Mouse (Mus musculus) cortical plate, adult 2 months (tissue): ENCODE data around the gene Tppp. TPM values are rescaled to one million over a fixed set of nuclear protein-coding genes. Genes with fewer than 3 reads are reported as not detected.
"Not testable (repeated sequence)": the region's sequence is repeated elsewhere in the genome, so short reads cannot be mapped to it uniquely, and the experiment has no call there.

Experiments used
- H3K27ac ChIP-seq: fragments of 200-500 bp; 2 replicates; pipeline ENCODE4 v1.5.1; 2012; ENCODE audit warnings: low read length, control low read depth, inconsistent platforms; ENCODE audit not compliant: insufficient read depth
- H3K4me1 ChIP-seq: fragments of 200-500 bp; 2 replicates; pipeline ENCODE4 v1.6.1; 2011; ENCODE audit warnings: low read length; ENCODE audit not compliant: control insufficient read depth, insufficient read depth
- H3K4me3 ChIP-seq: fragments of 200-500 bp; 2 replicates; pipeline ENCODE4 v1.5.1; 2011; ENCODE audit warnings: mild to moderate bottlenecking, low read length, control low read depth; ENCODE audit not compliant: insufficient read depth
- CTCF ChIP-seq: fragments of 200-500 bp; IDR thresholded peaks from 2 replicates; pipeline ENCODE4 v1.5.1; 2011; ENCODE audit warnings: mild to moderate bottlenecking, control low read depth, low read length; ENCODE audit not compliant: insufficient read depth; ENCODE audit errors: extremely low read depth
- POLR2A ChIP-seq: fragments of 200-500 bp; IDR thresholded peaks from 2 replicates; pipeline ENCODE4 v1.6.1; 2011; ENCODE audit warnings: mild to moderate bottlenecking, low read length, control low read depth; ENCODE audit not compliant: insufficient read depth; ENCODE audit errors: extremely low read depth
- polyA plus RNA-seq: library from polyadenylated mRNA; depleted of rRNA; stranded (reverse); fragments of >200 nt; gene quantifications from 2 replicates; pipeline ENCODE4 v1.2.3, GENCODE M21; 2012

The Tppp gene
- polyA plus RNA-seq, 1 experiment = 382 TPM

DNA sequence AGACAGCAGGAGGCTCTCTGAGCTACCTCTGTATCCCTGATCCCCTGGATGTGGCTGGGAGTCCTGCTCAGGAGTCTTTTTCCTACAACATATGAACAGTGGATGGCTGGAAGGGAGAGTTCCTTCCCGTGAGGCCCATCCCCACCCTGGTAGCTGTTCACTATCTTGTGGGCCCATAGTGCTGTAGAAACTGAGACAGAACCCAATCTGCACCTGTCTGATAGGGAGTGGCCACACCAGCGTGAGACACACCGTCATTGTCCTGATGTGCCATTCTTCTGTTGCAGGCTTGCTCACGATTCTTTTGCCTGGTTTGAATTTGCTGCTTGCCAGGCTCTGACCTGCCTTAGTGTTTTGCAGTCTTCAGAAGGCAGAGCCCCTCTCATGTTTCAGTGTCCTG, 8.2 kb downstream of the Tppp start:
- TF ChIP-seq POLR2A (no peak), CTCF (no peak)
- H3K4me1 ChIP-seq = peaks cover 12% of the 10 kb centered on the region; the same call in 1 of the 2 replicates
- no peak overlapping the region for H3K27ac ChIP-seq

DNA sequence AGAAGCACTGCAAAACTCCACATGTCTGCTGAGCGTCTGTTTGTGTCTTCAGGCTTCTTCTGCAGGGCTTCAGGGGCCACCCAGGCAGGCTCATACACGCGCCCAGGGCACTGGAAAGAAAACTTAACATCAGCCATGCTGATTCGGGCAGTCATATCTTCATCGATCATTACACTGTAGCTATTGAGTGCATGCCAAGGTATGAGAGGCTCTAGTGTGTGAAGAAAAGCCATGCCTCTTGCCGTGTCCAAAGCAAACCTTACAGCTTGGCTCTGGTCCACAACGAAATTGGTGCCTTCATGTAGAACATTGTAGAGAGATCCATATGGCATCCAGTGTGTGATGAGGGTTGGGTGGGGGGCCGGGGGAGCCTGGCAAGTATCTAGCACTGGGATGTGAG, 9.8 kb downstream of the Tppp start:
- not testable (repeated sequence) for H3K27ac ChIP-seq, H3K4me3 ChIP-seq
- H3K4me1 ChIP-seq = peaks cover 14% of the 10 kb centered on the region; the same call in 1 of the 2 replicates

More for the DNA sequence above, 8.2 kb downstream of the Tppp start:
- no peak overlapping the region for H3K4me3 ChIP-seq

DNA sequence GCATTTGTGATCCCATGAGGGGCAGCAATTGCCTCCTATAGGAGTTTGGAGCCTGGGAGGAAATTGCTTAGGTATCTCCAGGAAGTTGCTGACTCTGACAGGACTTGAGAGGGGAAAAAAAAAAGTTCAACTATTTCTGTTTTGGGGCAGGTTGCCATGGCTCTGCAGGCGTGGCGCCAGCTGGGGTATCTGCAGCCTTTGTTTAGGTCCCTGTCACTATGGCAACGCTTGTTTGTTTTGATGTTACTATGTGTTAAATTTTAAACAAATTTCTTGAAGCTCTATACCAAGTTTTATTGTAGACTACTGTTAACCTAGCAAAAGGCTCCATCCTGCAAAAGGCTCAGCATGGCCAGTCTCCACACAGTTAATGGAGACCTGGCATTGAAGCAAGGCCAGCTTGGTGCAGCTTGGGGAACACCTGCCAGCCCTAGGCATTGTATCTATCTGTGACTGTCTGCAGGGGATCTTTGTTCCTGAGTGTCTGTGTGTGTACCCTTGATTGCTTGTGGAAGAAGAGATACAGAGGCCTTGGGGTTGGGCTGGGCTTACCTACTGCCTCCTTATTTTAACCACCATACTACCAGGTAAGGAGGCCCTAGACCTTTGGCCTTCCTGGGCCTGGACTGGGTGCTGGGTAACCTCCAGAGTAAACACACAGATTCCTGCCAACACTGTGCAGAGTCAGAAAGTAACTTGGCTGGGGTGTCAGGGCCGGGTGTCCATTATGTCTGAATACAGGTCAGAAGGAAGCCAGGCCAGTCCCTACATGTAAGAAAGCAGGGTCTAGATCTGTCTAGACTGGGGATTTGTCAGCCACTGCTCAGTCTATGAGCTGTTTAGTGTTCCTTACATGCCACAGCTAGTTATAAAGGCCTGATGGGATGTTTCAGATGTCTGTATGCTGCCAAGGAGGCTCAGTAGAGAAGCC, 16.2 kb downstream of the Tppp start:
- Histone ChIP-seq H3K4me3 (no peak overlapping the region), H3K27ac (no peak overlapping the region), H3K4me1 (peaks cover 6% of the 10 kb centered on the region; the same call in 1 of the 2 replicates)
- TF ChIP-seq CTCF (no peak), POLR2A (no peak)

DNA sequence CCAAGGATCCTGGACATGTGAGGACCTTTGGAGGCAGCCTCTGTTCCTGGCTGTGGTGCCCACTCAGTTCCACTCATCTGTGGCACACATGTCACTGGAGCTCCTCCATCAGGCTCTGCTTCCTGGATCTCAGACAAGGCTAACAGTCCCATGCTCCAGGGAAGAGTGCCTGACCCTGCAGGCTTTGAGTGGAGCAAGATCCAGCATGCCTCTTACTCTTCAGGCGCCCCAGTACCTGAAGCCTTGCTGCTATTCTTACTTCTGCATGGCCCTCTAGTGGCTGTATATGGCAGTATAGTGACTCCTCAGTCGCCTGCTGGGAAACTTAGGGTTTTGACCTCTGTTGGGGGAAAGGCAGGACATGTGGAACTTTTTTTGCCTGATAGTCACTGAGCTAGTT, 17.0 kb downstream of the Tppp start:
- TF ChIP-seq CTCF (peak; percentile 58), POLR2A (no peak)
- Histone ChIP-seq H3K27ac (peak overlapping the region; percentile 90), H3K4me1 (peaks cover 6% of the 10 kb centered on the region; the same call in 1 of the 2 replicates), H3K4me3 (no peak overlapping the region)

- Histone ChIP-seq H3K4me1 (peaks cover 6% of the 10 kb centered on the region; the same call in 1 of the 2 replicates), H3K27ac (peak overlapping the region; percentile 90)
- TF ChIP-seq POLR2A (no peak), CTCF (no peak)
Measured at GRCm38 (mm10) chr13:74028116-74028515, 18.9 kb downstream of the Tppp start.

GRCm38 (mm10) chr13:74029013-74029412, 19.8 kb downstream of the Tppp start:
- Histone ChIP-seq H3K4me1 (peaks cover 3% of the 10 kb centered on the region; the same call in 1 of the 2 replicates), H3K27ac (peak overlapping the region; percentile 78; the same call in 1 of the 2 replicates), H3K4me3 (no peak overlapping the region)
- TF ChIP-seq CTCF = no peak
- no peak for TF ChIP-seq POLR2A

More at GRCm38 (mm10) chr13:74028116-74028515, 18.9 kb downstream of the Tppp start:
- no peak overlapping the region for H3K4me3 ChIP-seq

DNA sequence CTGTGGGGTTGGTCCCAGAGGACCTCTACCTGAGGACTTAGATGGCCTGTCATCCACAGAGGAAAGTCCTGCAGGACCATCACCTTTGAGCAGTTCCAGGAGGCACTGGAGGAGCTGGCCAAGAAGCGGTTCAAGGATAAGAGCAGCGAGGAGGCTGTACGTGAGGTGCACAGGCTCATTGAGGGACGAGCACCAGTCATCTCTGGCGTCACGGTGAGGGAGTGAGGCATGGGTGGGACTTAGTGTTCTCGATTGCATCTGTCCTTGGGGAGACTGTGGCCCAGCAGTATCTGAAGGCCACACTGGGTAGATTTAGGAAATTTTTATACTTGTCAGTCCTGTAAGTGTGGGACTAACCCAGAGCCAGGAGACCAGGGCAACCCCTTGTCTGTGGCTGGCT, 21.5 kb downstream of the Tppp start:
- Histone ChIP-seq H3K4me1 (no peaks in the 10 kb centered on the region), H3K4me3 (no peak overlapping the region), H3K27ac (peak overlapping the region; percentile 61)
- no peak for TF ChIP-seq CTCF
- TF ChIP-seq POLR2A = no peak

DNA sequence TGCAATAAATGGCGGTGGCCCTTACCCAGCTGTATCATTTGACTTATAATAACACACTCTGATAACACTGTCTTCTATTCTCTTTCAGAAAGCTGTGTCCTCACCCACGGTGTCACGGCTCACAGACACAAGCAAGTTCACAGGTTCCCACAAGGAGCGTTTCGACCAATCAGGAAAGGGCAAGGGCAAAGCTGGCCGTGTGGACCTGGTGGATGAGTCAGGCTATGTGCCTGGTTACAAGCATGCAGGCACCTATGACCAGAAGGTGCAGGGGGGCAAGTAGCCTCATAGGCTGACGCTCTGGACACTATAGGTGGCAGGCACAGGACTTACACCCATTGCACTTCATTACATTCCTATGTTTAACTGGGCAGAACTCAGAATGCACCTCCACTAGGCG, 21.9 kb downstream of the Tppp start:
- TF ChIP-seq POLR2A = no peak
- TF ChIP-seq CTCF = no peak
- peak overlapping the region; percentile 61; the same call in 1 of the 2 replicates for H3K27ac ChIP-seq
- H3K4me1 ChIP-seq = no peaks in the 10 kb centered on the region
- H3K4me3 ChIP-seq = no peak overlapping the region

DNA sequence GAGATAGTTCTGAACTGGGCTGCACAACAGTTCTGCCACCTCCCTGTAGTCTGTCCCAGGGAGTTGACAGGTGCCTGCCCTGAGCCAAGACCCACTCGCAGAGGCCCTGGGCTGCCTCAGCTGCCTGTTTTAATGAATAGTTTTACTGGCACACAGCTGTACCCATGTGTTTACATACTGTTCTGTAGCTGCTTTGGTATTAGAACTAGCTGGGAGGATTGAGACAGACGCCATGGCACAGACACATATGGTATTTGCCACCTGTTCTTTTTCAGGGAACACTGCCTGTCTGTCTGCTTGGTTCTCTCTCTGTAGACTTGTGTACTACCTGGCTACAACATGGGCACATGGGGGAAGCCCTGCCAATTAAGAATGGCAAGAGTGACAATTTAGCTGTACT, 25.5 kb downstream of the Tppp start:
- no peak overlapping the region for H3K27ac ChIP-seq
- no peaks in the 10 kb centered on the region for H3K4me1 ChIP-seq
- no peak for TF ChIP-seq CTCF
- TF ChIP-seq POLR2A = no peak
- H3K4me3 ChIP-seq = no peak overlapping the region

- no peak for TF ChIP-seq CTCF
- no peak for TF ChIP-seq POLR2A
- no peak overlapping the region for H3K27ac ChIP-seq
- H3K4me1 ChIP-seq = no peaks in the 10 kb centered on the region
- H3K4me3 ChIP-seq = no peak overlapping the region
Measured at GRCm38 (mm10) chr13:74035776-74036175, 26.6 kb downstream of the Tppp start.
